ENCODE assay signal across 24 mouse cellular contexts in genomic region chr9:61728115-61728514, GRCm38 (mm10).
"Had no signal": no experiment of that assay in that cellular context is flagged by ENCODE, and none has a peak within 500 bp of the region (broad histone marks: within the 10 kb centered on the region; RNA-seq: fewer than 3 reads in every experiment).

No protein-coding gene starts in this region.

- H3K4me2 ChIP-seq: heart, embryonic 11.5 days; heart, embryonic 13.5 days; heart, embryonic 15.5 days; hindbrain, embryonic 13.5 days; intestine, embryonic 15.5 days had no signal

- H3K27ac ChIP-seq: heart, adult 2 months; heart, embryonic 13.5 days; heart, embryonic 15.5 days; hindbrain, embryonic 13.5 days; intestine, embryonic 15.5 days; layer of hippocampus, adult 2 months; left cerebral cortex, adult 2 months; liver, embryonic 14.5 days had no signal

- H3K36me3 ChIP-seq: heart, embryonic 13.5 days; heart, embryonic 15.5 days; hindbrain, embryonic 13.5 days; intestine, embryonic 15.5 days had no signal

- H3K4me3 ChIP-seq: heart, adult 2 months; heart, embryonic 13.5 days; heart, embryonic 15.5 days; hindbrain, embryonic 13.5 days; intestine, embryonic 15.5 days; layer of hippocampus, adult 2 months; left cerebral cortex, adult 2 months had no signal

- DNase-seq: gastrocnemius, postnatal 14 days; gastrocnemius, postnatal 36 days; heart, adult 11 months; heart, adult 2 months; heart, postnatal 14 days; heart, postnatal 36 days; kidney, adult 18-20 months; kidney, adult 8-10 months; kidney, postnatal 10 days; kidney, postnatal 25 days; kidney, postnatal 4 days; liver had no signal

- H3K4me1 ChIP-seq: hindbrain, embryonic 13.5 days; intestine, embryonic 15.5 days had no signal

- H3K9ac ChIP-seq: forebrain, postnatal 0 days; heart, embryonic 13.5 days; heart, embryonic 15.5 days; hindbrain, embryonic 13.5 days; intestine, embryonic 15.5 days; liver, embryonic 14.5 days had no signal

- ATAC-seq: forebrain, postnatal 0 days; hindbrain, embryonic 16.5 days; inflammation-experienced regulatory T-cells, adult 6 months; intestine, embryonic 15.5 days; intestine, postnatal 0 days had no signal

- H3K9me3 ChIP-seq: heart, embryonic 13.5 days; heart, embryonic 15.5 days; hindbrain, embryonic 13.5 days; intestine, embryonic 15.5 days had no signal

- H3K27me3 ChIP-seq: hindbrain, embryonic 13.5 days; intestine, embryonic 15.5 days had no signal
